Mouse (Mus musculus) stomach, embryonic 15.5 days (tissue): Measurements from ENCODE around the gene Eps8l2. TPM values are rescaled to one million over a fixed set of nuclear protein-coding genes. Genes with fewer than 3 reads are reported as not detected.

Experiments used
- ATAC-seq: fragments of 200-750 bp; cut with Nextera tagmentation; 2 replicates; pipeline ENCODE4 v1.8.0; 2017; ENCODE audit warnings: low read depth, moderate number of reproducible peaks, moderate TSS enrichment; ENCODE audit not compliant: insufficient read depth, low FRiP score
- H3K27ac ChIP-seq: fragments of 300-500 bp; sonication (generic); 2 replicates; pipeline ENCODE4 v1.5.1; 2015; ENCODE audit warnings: mild to moderate bottlenecking, inconsistent platforms
- H3K27me3 ChIP-seq: fragments of 300-500 bp; sonication (generic); replicated peaks from 2 replicates; pipeline ENCODE4 v1.6.1; 2015; ENCODE audit warnings: inconsistent platforms
- H3K36me3 ChIP-seq: fragments of 300-500 bp; sonication (generic); 2 replicates; pipeline ENCODE4 v1.6.1; 2015; ENCODE audit warnings: inconsistent platforms
- H3K4me1 ChIP-seq: fragments of 300-500 bp; sonication (generic); 2 replicates; pipeline ENCODE4 v1.6.1; 2015; ENCODE audit warnings: inconsistent platforms
- H3K4me2 ChIP-seq: fragments of 300-500 bp; sonication (generic); 2 replicates; pipeline ENCODE4 v1.6.1; 2015; ENCODE audit warnings: mild to moderate bottlenecking, inconsistent platforms
- H3K4me3 ChIP-seq: fragments of 300-500 bp; sonication (generic); replicated peaks from 2 replicates; pipeline ENCODE4 v1.5.1; 2015; ENCODE audit warnings: inconsistent platforms
- H3K9ac ChIP-seq: fragments of 300-500 bp; sonication (generic); 2 replicates; pipeline ENCODE4 v1.6.1; 2015; ENCODE audit warnings: inconsistent platforms
- H3K9me3 ChIP-seq: fragments of 300-500 bp; sonication (generic); 2 replicates; pipeline ENCODE4 v1.6.1; 2016; ENCODE audit warnings: inconsistent platforms
- WGBS: fragments of 180-500 bp; shearing (Covaris S2); methylation state at CpG from one replicate; pipeline ENCODE4 v1.1.7; 2015; 5-methylcytosine and 5-hydroxymethylcytosine counted together
- polyA plus RNA-seq: library from polyadenylated mRNA; unstranded; fragments of >200 nt; fragmentation: Nextera tagmentation; extraction: Ambion mirVana; gene quantifications from 2 replicates; pipeline ENCODE4 v1.2.1, GENCODE M21; 2015

Gene Eps8l2
- polyA plus RNA-seq: 59.6 and 59.7 TPM in 2 replicates

DNA sequence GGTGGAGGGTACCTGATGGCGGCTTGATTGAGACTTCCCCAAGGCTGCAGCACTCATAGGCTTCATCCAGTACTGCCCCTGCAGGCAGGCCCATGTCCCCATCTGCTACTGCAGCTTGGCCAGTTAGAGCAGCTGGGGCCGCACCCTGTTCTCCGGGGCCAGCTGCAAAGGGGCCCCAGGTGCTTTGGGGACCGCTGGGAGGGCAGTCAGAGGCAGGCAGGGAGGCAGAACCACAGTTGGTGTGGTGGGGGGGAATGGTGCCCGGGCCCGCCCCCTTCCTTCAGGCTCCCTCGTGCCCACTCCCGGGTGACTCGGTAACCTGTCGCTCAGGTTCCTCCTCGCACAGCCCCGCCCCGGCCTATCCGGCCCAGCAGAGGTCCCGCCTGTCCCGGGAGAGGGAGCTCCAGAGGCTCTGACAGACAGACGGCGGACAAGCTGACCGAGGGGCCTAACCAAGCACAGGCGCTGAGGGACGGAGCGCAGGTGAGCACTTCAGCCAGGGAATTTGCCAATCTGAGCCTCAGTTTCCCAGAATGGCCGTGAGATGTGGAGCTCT lies at the start of gene Eps8l2:
TSS of gene Eps8l2 (plus strand) at position 305 of the 556 bp plus-strand sequence.
- H3K36me3 ChIP-seq: peaks cover 11% of the 10 kb centered on the region
- ATAC-seq: peak; percentile 80
- H3K27me3 ChIP-seq: no peaks in the 10 kb centered on the region; the same call in 1 of the 2 replicates
- peaks cover 20% of the 10 kb centered on the region for H3K4me1 ChIP-seq
- H3K9me3 ChIP-seq: no peaks in the 10 kb centered on the region
- peak within 1 kb of the TSS; percentile 78 for H3K27ac ChIP-seq
- H3K9ac ChIP-seq: peak within 1 kb of the TSS; percentile 22; the same call in 1 of the 2 replicates
- peak within 1 kb of the TSS; percentile 56 for H3K4me2 ChIP-seq
- H3K4me3 ChIP-seq: peak within 1 kb of the TSS; percentile 41
- 6% methylated on average over 22 of the region's 23 CpGs for WGBS

DNA sequence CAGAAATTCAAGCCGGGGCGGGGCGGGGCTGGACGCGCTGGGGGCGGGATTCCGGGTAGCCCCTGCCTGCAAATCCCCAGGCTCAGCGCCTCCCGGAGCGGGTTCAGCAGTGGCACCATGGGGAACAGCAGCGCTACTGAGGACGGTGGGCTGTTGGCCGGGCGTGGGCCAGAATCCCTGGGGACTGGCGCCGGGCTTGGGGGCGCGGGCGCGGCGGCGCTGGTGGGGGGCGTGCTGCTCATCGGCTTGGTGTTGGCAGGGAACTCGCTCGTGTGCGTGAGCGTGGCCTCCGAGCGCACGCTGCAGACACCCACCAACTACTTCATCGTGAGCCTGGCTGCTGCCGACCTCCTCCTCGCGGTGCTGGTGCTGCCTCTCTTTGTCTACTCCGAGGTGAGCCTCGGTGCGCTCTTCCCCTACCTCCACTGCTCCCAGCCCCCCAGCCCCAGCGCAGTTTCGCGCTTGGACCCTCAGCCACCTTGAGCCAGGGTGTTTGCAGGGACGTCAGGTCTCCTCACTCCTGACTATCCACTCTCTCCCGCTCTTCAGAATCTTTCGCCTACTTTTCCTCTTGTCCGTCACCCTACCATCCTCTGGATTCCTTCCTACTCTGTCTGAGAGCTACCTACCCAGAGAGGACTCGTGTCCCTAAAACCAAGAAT lies 46.6 kb upstream of the Eps8l2 start, which contains the start of gene Drd4:
TSS of gene Drd4 (plus strand) at position 86 of the 662 bp plus-strand sequence.
- Histone ChIP-seq H3K9me3 (no peaks in the 10 kb centered on the region), H3K4me2 (peak within 1 kb of the TSS; percentile 95), H3K36me3 (0 out of 2 replicates have a peak, but pooled peaks cover 1% of the 10 kb centered on the region), H3K9ac (peak within 1 kb of the TSS; percentile 29; the same call in 1 of the 2 replicates), H3K4me1 (peaks cover 24% of the 10 kb centered on the region), H3K4me3 (peak within 1 kb of the TSS; percentile 46), H3K27ac (no peak within 1 kb of the TSS), H3K27me3 (peaks cover 45% of the 10 kb centered on the region)
- 4% methylated on average over 44 of the region's 46 CpGs for WGBS
- peak; percentile 50; the same call in 1 of the 2 replicates for ATAC-seq

GRCm38 (mm10) chr7:141292583-141293388 lies 45.9 kb upstream of the Eps8l2 start:
- no peak overlapping the region for H3K27ac ChIP-seq
- H3K4me3 ChIP-seq: peak overlapping the region; percentile 46; the same call in 1 of the 2 replicates
- H3K4me2 ChIP-seq: peak overlapping the region; percentile 95
- no peaks in the 10 kb centered on the region for H3K9me3 ChIP-seq
- ATAC-seq: no peak
- 0 out of 2 replicates have a peak, but pooled peaks cover 7% of the 10 kb centered on the region for H3K36me3 ChIP-seq
- no peak overlapping the region for H3K9ac ChIP-seq
- H3K4me1 ChIP-seq: peaks cover 24% of the 10 kb centered on the region
- peaks cover 45% of the 10 kb centered on the region for H3K27me3 ChIP-seq
- 52% methylated on average over 15 of the region's 15 CpGs for WGBS

- peaks cover 11% of the 10 kb centered on the region; the same call in 1 of the 2 replicates for H3K36me3 ChIP-seq
- H3K27me3 ChIP-seq: peaks cover 45% of the 10 kb centered on the region
- H3K9ac ChIP-seq: 0 out of 2 replicates have a peak overlapping the region, but pooled peaks have one; percentile 9
- 1% methylated on average over 53 of the region's 53 CpGs for WGBS
- ATAC-seq: no peak
- H3K4me3 ChIP-seq: peak overlapping the region; percentile 40
- H3K27ac ChIP-seq: no peak overlapping the region
- H3K4me1 ChIP-seq: peaks cover 24% of the 10 kb centered on the region
- peak overlapping the region; percentile 78 for H3K4me2 ChIP-seq
- no peaks in the 10 kb centered on the region for H3K9me3 ChIP-seq
These were observed 44.7 kb upstream of the Eps8l2 start for GRCm38 (mm10) chr7:141293852-141294471.

DNA sequence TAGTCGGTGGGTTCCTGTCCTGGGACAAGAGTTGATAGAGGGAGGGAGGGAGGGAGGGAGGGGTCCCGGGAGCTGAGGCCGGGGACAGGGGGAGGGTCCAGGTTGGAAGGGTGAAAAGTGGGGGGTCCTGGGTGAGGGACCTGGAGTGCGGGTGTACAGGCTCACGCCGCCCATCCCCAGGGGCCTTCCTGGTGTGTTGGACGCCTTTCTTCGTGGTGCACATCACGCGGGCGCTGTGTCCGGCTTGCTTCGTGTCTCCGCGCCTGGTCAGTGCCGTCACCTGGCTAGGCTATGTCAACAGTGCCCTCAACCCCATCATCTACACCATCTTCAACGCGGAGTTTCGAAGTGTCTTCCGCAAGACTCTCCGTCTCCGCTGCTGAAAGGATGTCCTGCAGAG lies 44.2 kb upstream of the Eps8l2 start:
- Histone ChIP-seq H3K9me3 (no peaks in the 10 kb centered on the region), H3K27me3 (peaks cover 45% of the 10 kb centered on the region), H3K4me3 (peak overlapping the region; percentile 40; the same call in 1 of the 2 replicates), H3K36me3 (peaks cover 11% of the 10 kb centered on the region; the same call in 1 of the 2 replicates), H3K4me1 (peaks cover 24% of the 10 kb centered on the region), H3K4me2 (peak overlapping the region; percentile 78), H3K9ac (no peak overlapping the region), H3K27ac (no peak overlapping the region)
- ATAC-seq: no peak
- 5% methylated on average over 22 of the region's 22 CpGs for WGBS

- ATAC-seq: no peak
- no peak overlapping the region for H3K9ac ChIP-seq
- H3K27ac ChIP-seq: no peak overlapping the region
- peaks cover 24% of the 10 kb centered on the region for H3K27me3 ChIP-seq
- no peaks in the 10 kb centered on the region for H3K9me3 ChIP-seq
- H3K4me3 ChIP-seq: no peak overlapping the region
- peaks cover 30% of the 10 kb centered on the region for H3K36me3 ChIP-seq
- WGBS: 73% methylated on average over 3 of the region's 3 CpGs
- no peak overlapping the region for H3K4me2 ChIP-seq
- H3K4me1 ChIP-seq: peaks cover 14% of the 10 kb centered on the region
These were observed 40.6 kb upstream of the Eps8l2 start for GRCm38 (mm10) chr7:141297926-141298650.

DNA sequence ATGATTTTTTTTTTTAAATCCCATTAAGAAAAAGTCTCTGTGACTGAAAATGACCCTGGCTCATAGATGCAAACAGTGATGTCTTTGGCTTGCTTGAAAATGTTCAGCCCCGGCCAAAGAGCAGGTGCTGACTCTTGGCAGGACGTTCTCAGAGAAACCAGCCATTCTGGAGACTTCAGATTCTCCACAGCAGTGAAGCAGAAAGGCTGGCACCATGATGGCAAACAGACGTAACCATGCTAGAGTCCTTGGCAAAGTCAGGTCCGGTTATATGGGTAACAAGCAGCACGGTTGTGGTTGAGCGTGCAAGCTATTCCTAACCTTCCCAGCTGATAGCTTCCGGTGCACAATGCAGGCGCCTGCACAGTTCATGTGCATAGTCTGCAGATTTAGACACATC lies 39.5 kb upstream of the Eps8l2 start:
- Histone ChIP-seq H3K4me1 (peaks cover 5% of the 10 kb centered on the region), H3K27ac (no peak overlapping the region), H3K9me3 (no peaks in the 10 kb centered on the region), H3K27me3 (peaks cover 14% of the 10 kb centered on the region), H3K4me3 (no peak overlapping the region), H3K4me2 (no peak overlapping the region), H3K36me3 (peaks cover 37% of the 10 kb centered on the region), H3K9ac (no peak overlapping the region)
- 96% methylated on average over 8 of the region's 8 CpGs for WGBS
- no peak for ATAC-seq

DNA sequence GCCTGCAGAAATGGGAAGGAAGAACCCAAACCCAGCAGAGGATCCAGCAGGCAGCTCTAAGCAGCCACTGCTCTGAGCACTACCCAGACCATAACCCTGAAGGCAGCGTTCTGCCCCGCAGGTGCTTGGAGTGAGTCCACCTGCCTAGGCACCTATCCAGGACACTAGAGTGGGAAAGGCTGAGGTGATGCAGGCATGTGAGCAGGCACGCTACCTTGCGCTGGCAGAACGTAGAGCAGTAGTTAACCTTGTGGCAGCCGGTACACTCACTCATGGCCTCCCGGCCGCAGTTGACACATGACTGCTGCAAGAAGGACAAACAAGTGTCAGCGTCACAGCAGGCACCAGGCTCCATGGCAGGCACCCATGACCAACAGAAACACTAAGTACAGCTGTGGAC lies 37.3 kb upstream of the Eps8l2 start:
- Histone ChIP-seq H3K4me3 (no peak overlapping the region), H3K4me2 (no peak overlapping the region), H3K27me3 (no peaks in the 10 kb centered on the region), H3K9me3 (no peaks in the 10 kb centered on the region), H3K9ac (no peak overlapping the region), H3K27ac (no peak overlapping the region), H3K36me3 (peaks cover 56% of the 10 kb centered on the region), H3K4me1 (no peaks in the 10 kb centered on the region)
- no peak for ATAC-seq
- 95% methylated on average over 9 of the region's 9 CpGs for WGBS

DNA sequence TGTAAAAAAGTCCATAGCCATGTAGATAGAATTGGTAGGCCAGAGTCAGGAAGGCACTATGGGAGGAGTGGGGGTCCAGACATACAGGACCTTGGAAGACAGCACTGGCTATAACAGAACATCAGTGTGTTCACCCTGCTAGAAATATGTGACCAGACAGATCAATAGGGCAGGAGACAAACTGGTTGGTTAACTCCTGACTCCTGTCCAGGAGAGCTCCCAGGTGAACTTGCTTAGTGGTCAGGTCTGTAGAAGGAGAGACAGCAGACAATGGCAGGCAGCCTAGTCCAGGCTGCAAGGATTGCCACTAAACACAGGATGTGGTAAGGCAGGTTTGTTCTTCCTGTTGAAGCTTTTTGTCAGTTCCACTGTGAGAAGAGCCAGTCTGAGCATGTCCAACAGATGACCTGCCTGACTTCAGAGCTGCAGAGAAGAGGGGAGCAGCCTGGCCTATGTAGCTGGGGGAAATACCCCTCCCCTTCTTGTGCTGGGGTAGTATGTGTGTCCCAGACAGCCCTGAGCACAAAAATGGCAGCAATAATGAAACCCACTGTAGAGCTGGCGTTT lies 35.9 kb upstream of the Eps8l2 start:
- Histone ChIP-seq H3K36me3 (peaks cover 59% of the 10 kb centered on the region), H3K4me2 (no peak overlapping the region), H3K4me1 (no peaks in the 10 kb centered on the region), H3K4me3 (no peak overlapping the region), H3K27me3 (no peaks in the 10 kb centered on the region), H3K9ac (no peak overlapping the region), H3K9me3 (no peaks in the 10 kb centered on the region), H3K27ac (no peak overlapping the region)
- ATAC-seq: no peak
- 83% methylated on average over 1 of the region's 1 CpGs for WGBS

DNA sequence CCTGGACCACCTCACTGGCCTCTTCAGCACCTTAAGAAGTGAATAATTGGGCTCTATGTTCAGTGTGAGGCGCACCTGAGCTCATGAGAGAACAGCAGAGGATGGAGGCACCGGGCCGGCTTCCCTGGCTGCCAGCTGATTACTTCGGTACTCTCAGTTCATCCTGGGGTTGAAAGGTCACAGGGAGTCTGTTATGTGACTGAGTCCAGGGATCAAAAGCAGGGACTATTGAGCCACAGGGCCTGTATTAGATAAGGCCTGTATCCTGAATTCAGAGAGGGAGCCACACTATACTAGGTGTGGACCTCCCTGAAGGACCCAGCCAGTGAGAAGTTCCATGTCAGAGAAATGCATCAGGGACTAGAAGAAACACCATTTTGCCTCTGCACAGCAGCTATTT lies 34.1 kb upstream of the Eps8l2 start:
- H3K9ac ChIP-seq: no peak overlapping the region
- WGBS: 84% methylated on average over 4 of the region's 4 CpGs
- no peaks in the 10 kb centered on the region for H3K27me3 ChIP-seq
- no peaks in the 10 kb centered on the region for H3K9me3 ChIP-seq
- peaks cover 65% of the 10 kb centered on the region for H3K36me3 ChIP-seq
- no peak overlapping the region for H3K27ac ChIP-seq
- ATAC-seq: no peak
- H3K4me3 ChIP-seq: no peak overlapping the region
- no peaks in the 10 kb centered on the region for H3K4me1 ChIP-seq
- H3K4me2 ChIP-seq: no peak overlapping the region

DNA sequence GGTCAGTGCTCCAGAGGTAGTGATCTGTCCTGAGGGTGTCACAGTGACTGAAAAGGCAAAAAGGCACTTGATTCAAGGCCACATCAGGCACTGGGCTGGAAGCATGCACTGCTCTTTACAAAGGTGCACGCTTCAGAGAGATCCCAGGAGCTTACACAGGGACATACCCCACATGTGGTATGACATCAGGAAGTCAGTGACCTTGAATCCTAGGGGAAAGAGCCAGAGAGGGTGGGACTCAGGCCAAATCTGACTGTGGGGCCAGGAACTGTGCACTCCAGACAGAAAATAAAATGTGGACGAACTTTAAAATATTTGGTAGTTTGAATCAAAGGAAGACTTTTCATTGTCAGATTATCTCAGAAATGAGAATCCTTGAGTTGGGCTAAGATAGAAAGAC lies 24.3 kb upstream of the Eps8l2 start:
- no peaks in the 10 kb centered on the region for H3K27me3 ChIP-seq
- no peak for ATAC-seq
- H3K9me3 ChIP-seq: no peaks in the 10 kb centered on the region
- H3K4me3 ChIP-seq: no peak overlapping the region
- H3K4me1 ChIP-seq: no peaks in the 10 kb centered on the region
- WGBS: 94% methylated on average over 2 of the region's 2 CpGs
- no peak overlapping the region for H3K27ac ChIP-seq
- peaks cover 69% of the 10 kb centered on the region for H3K36me3 ChIP-seq
- no peak overlapping the region for H3K9ac ChIP-seq
- no peak overlapping the region for H3K4me2 ChIP-seq
